Comparison of ENCODE assay signal across 11 mouse cellular contexts in the genomic region with DNA sequence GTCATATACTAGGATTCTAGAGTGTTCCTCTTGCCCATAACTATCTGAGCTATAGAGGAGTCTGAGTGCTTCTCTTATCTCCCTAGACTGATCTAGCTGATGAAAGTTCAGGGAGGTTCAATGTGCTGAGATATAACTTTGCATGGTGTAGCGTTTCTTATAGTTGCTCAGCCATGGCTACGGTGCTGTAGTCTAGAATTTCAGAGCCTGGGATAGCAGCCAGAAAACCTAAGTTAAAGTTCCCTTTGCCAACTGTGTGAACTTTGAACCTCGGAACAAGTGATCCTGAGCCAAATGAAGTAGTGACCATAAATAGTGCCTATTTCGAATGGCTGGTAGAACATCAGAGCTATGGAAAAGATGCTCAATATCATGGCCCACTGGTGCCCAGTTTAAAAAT. TPM values are rescaled to one million over a fixed set of nuclear protein-coding genes. Genes with fewer than 3 reads are reported as not detected.
DNase-seq lines count a peak whose midpoint lies in the region; ATAC-seq lines count a peak whose summit lies in the region.
"Had no signal": no experiment of that assay in that cellular context is flagged by ENCODE, and none has a peak within 500 bp of the region (broad histone marks: within the 10 kb centered on the region; RNA-seq: fewer than 3 reads in every experiment).

No protein-coding gene starts in this region.

- DNase-seq in limb, embryonic 10.5 days (ENCODE audit: low spot score): no peak
- no peak for DNase-seq in forebrain, embryonic 10.5 days (ENCODE audit: extremely low spot score, low spot score)
- DNase-seq in forebrain, embryonic 14.5 days (ENCODE audit: low spot score): no peak
- peak; percentile 51 for DNase-seq in kidney, postnatal 14 days
- DNase-seq in ovary, postnatal 14 days (ENCODE audit: low spot score): no peak
- no peak for DNase-seq in spleen, adult 18-20 months
- DNase-seq: gastrocnemius, postnatal 14 days; thymus, adult 18-20 months had no signal

- H3K9ac ChIP-seq in limb, embryonic 15.5 days: no peak overlapping the region
- no peak overlapping the region for H3K9ac ChIP-seq in forebrain, embryonic 14.5 days (ENCODE audit: low read length)
- H3K9ac ChIP-seq: liver, embryonic 14.5 days had no signal

- no peak overlapping the region for H3K4me2 ChIP-seq in limb, embryonic 15.5 days
- peak overlapping the region; percentile 1; the same call in 1 of the 2 replicates for H3K4me2 ChIP-seq in forebrain, embryonic 14.5 days (ENCODE audit: low read length)

- H3K36me3 ChIP-seq in limb, embryonic 15.5 days: no peaks in the 10 kb centered on the region
- H3K36me3 ChIP-seq in limb, embryonic 10.5 days: peaks cover 4% of the 10 kb centered on the region; the same call in 1 of the 2 replicates
- H3K36me3 ChIP-seq in forebrain, embryonic 10.5 days (replicated peaks): peaks cover 71% of the 10 kb centered on the region
- H3K36me3 ChIP-seq in forebrain, embryonic 14.5 days (ENCODE audit: control insufficient read depth, insufficient read depth, low read length): peaks cover 22% of the 10 kb centered on the region

- H3K27ac ChIP-seq in limb, embryonic 15.5 days: 0 out of 2 replicates have a peak overlapping the region, but pooled peaks have one; percentile 68
- H3K27ac ChIP-seq in limb, embryonic 10.5 days: no peak overlapping the region
- peak overlapping the region; percentile 51; the same call in 1 of the 2 replicates for H3K27ac ChIP-seq in forebrain, embryonic 10.5 days
- peak overlapping the region; percentile 88 for H3K27ac ChIP-seq in forebrain, embryonic 14.5 days (ENCODE audit: low read depth, low read length)
- H3K27ac ChIP-seq: liver, embryonic 14.5 days had no signal

- peaks cover 14% of the 10 kb centered on the region for H3K4me1 ChIP-seq in limb, embryonic 15.5 days
- H3K4me1 ChIP-seq in limb, embryonic 10.5 days: peaks cover 10% of the 10 kb centered on the region
- H3K4me1 ChIP-seq in forebrain, embryonic 10.5 days: peaks cover 22% of the 10 kb centered on the region
- peaks cover 24% of the 10 kb centered on the region for H3K4me1 ChIP-seq in forebrain, embryonic 14.5 days (ENCODE audit: control insufficient read depth, insufficient read depth, low read length)

- no peak for ATAC-seq in limb, embryonic 15.5 days (ENCODE audit: insufficient number of reproducible peaks, low FRiP score, low TSS enrichment, low read depth)
- ATAC-seq in forebrain, embryonic 14.5 days: peak; percentile 8; the same call in 1 of the 2 replicates
- ATAC-seq: intestine, postnatal 0 days had no signal

- WGBS in limb, embryonic 15.5 days: 43% methylated on average over 4 of the region's 4 CpGs
- WGBS in limb, embryonic 10.5 days: 94% methylated on average over 4 of the region's 4 CpGs
- whole genome bisulfite sequencing in forebrain, embryonic 10.5 days: 95% methylated on average over 4 of the region's 4 CpGs
- WGBS in forebrain, embryonic 14.5 days: 71% methylated on average over 4 of the region's 4 CpGs

- H3K4me3 ChIP-seq in limb, embryonic 15.5 days: no peak overlapping the region
- H3K4me3 ChIP-seq in limb, embryonic 10.5 days: no peak overlapping the region
- no peak overlapping the region for H3K4me3 ChIP-seq in forebrain, embryonic 10.5 days
- H3K4me3 ChIP-seq in forebrain, embryonic 14.5 days (ENCODE audit: low read depth, low read length): no peak overlapping the region

- H3K27me3 ChIP-seq in limb, embryonic 15.5 days: no peaks in the 10 kb centered on the region
- no peaks in the 10 kb centered on the region for H3K27me3 ChIP-seq in limb, embryonic 10.5 days (ENCODE audit: low read depth, poor library complexity, severe bottlenecking)
- no peaks in the 10 kb centered on the region for H3K27me3 ChIP-seq in forebrain, embryonic 10.5 days (ENCODE audit: poor library complexity, severe bottlenecking)
- H3K27me3 ChIP-seq in forebrain, embryonic 14.5 days (replicated peaks; ENCODE audit: control insufficient read depth, insufficient read depth, low read length): no peaks in the 10 kb centered on the region

- no peaks in the 10 kb centered on the region for H3K9me3 ChIP-seq in limb, embryonic 15.5 days
- no peaks in the 10 kb centered on the region for H3K9me3 ChIP-seq in limb, embryonic 10.5 days (replicated peaks)
- H3K9me3 ChIP-seq in forebrain, embryonic 10.5 days: no peaks in the 10 kb centered on the region
- H3K9me3 ChIP-seq in forebrain, embryonic 14.5 days (replicated peaks; ENCODE audit: control insufficient read depth, low read length): no peaks in the 10 kb centered on the region

RNA-seq across cellular contexts. Expression of a gene that starts 56.7 kb away (rescaled TPM):
- polyA plus RNA-seq in limb, embryonic 15.5 days (2015; fragmentation: Nextera tagmentation; extraction: Ambion mirVana): 127 and 137 TPM in 2 replicates
- 60.1 and 64.6 TPM in 2 replicates for polyA plus RNA-seq in limb, embryonic 10.5 days (2016; fragmentation: Nextera tagmentation; extraction: Ambion mirVana)
- polyA plus RNA-seq in forebrain, embryonic 10.5 days (2016; fragmentation: Nextera tagmentation; extraction: Ambion mirVana): 403 and 460 TPM in 2 replicates
- polyA plus RNA-seq in forebrain, embryonic 14.5 days (2014; fragmentation: Nextera tagmentation; extraction: Ambion mirVana): 1,380 and 2,008 TPM in 2 replicates
